Mouse (Mus musculus) C2C12 (cell line): ENCODE measurements around the gene Ccnq.

Experiments used
- CEBPB ChIP-seq: IDR thresholded peaks from one replicate; pipeline ENCODE4 v1.6.1; 2011; ENCODE audit warnings: low read depth, mild to moderate bottlenecking, control low read depth, moderate library complexity
- CTCF ChIP-seq: IDR thresholded peaks from one replicate; pipeline ENCODE4 v1.5.1; 2011; ENCODE audit not compliant: control insufficient read depth, insufficient read depth, insufficient read length
- MAX ChIP-seq: IDR thresholded peaks from one replicate; pipeline ENCODE4 v1.6.1; 2011; ENCODE audit warnings: mild to moderate bottlenecking, control low read depth
- USF1 ChIP-seq: IDR thresholded peaks from one replicate; pipeline ENCODE4 v1.6.1; 2011; ENCODE audit warnings: low read depth, mild to moderate bottlenecking, control low read depth, moderate library complexity

GRCm38 (mm10) chr11:78706026-78706425 lies 45.5 kb downstream of the Ccnq start:
- TF ChIP-seq USF1 (no peak), CTCF (no peak), MAX (no peak), CEBPB (no peak)
